Mouse (Mus musculus) E14TG2a.4 (cell line): ENCODE data around the gene Kif1c.
A peak's percentile ranks its signal among the peaks of the same experiment; 100 is the strongest.

Experiments
- H3K27me3 ChIP-seq: 2 replicates; pipeline ENCODE4 v1.6.1; 2014; ENCODE audit warnings: low read length, control low read depth; ENCODE audit not compliant: insufficient read depth
- H3K36me3 ChIP-seq: 2 replicates; pipeline ENCODE4 v1.6.1; 2014; ENCODE audit warnings: low read length, control low read depth; ENCODE audit not compliant: insufficient read depth
- H3K4me1 ChIP-seq: replicated peaks from 2 replicates; pipeline ENCODE4 v1.6.1; 2014; ENCODE audit warnings: low read depth, low read length, control low read depth
- H3K4me3 ChIP-seq: replicated peaks from 2 replicates; pipeline ENCODE4 v1.5.1; 2014; ENCODE audit warnings: mild to moderate bottlenecking, low read length
- H3K9me3 ChIP-seq: 2 replicates; pipeline ENCODE4 v1.6.1; 2014; ENCODE audit warnings: low read length, control low read depth
- CTCF ChIP-seq: conservative IDR thresholded peaks from 2 replicates; pipeline ENCODE4 v1.5.1; 2014; ENCODE audit warnings: low read length
- NANOG ChIP-seq: IDR thresholded peaks from 2 replicates; pipeline ENCODE4 v1.6.1; 2014; ENCODE audit warnings: borderline replicate concordance, low read length, mixed read lengths
- POU5F1 ChIP-seq: IDR thresholded peaks from 2 replicates; pipeline ENCODE4 v1.6.1; 2014; ENCODE audit warnings: low read length, borderline replicate concordance

Kif1c gene

GRCm38 (mm10) chr11:70699722-70700556 is at the start of gene Kif1c, which contains the start of gene Inca1:
Gene Kif1c (plus strand): TSS chr11:70700548.
Gene Inca1 (minus strand): TSS chr11:70700155.
- H3K27me3 ChIP-seq = no peaks in the 10 kb centered on the region
- H3K36me3 ChIP-seq = peaks cover 27% of the 10 kb centered on the region
- TF ChIP-seq CTCF (no peak), POU5F1 (no peak), NANOG (no peak)
- no peaks in the 10 kb centered on the region for H3K9me3 ChIP-seq
- H3K4me1 ChIP-seq = peaks cover 40% of the 10 kb centered on the region
- peak within 1 kb of the TSS; percentile 92 for H3K4me3 ChIP-seq

- TF ChIP-seq CTCF (no peak), NANOG (no peak), POU5F1 (no peak)
- Histone ChIP-seq H3K4me1 (peaks cover 58% of the 10 kb centered on the region), H3K36me3 (peaks cover 57% of the 10 kb centered on the region)
Measured at GRCm38 (mm10) chr11:70651391-70651790, 49.0 kb upstream of the Kif1c start.

GRCm38 (mm10) chr11:70652029-70652883 is 48.1 kb upstream of the Kif1c start:
- peaks cover 66% of the 10 kb centered on the region for H3K4me1 ChIP-seq
- H3K9me3 ChIP-seq = peaks cover 50% of the 10 kb centered on the region
- no peaks in the 10 kb centered on the region; the same call in 1 of the 2 replicates for H3K27me3 ChIP-seq
- H3K36me3 ChIP-seq = peaks cover 57% of the 10 kb centered on the region
- H3K4me3 ChIP-seq = peak overlapping the region; percentile 99
- TF ChIP-seq POU5F1 (no peak), NANOG (no peak), CTCF (no peak)

More at GRCm38 (mm10) chr11:70651391-70651790, 49.0 kb upstream of the Kif1c start:
- peak overlapping the region; percentile 30 for H3K4me3 ChIP-seq
- peaks cover 50% of the 10 kb centered on the region for H3K9me3 ChIP-seq
- H3K27me3 ChIP-seq = no peaks in the 10 kb centered on the region; the same call in 1 of the 2 replicates

GRCm38 (mm10) chr11:70652884-70653344 is 47.4 kb upstream of the Kif1c start:
- Histone ChIP-seq H3K27me3 (peaks cover 3% of the 10 kb centered on the region; the same call in 1 of the 2 replicates), H3K4me3 (peak overlapping the region; percentile 99), H3K9me3 (peaks cover 50% of the 10 kb centered on the region), H3K36me3 (peaks cover 57% of the 10 kb centered on the region), H3K4me1 (peaks cover 70% of the 10 kb centered on the region)
- TF ChIP-seq NANOG (no peak), CTCF (no peak), POU5F1 (no peak)

GRCm38 (mm10) chr11:70653345-70654197 is 46.8 kb upstream of the Kif1c start:
- peaks cover 50% of the 10 kb centered on the region for H3K9me3 ChIP-seq
- peaks cover 70% of the 10 kb centered on the region for H3K4me1 ChIP-seq
- H3K27me3 ChIP-seq = peaks cover 5% of the 10 kb centered on the region; the same call in 1 of the 2 replicates
- TF ChIP-seq CTCF (no peak), POU5F1 (no peak), NANOG (no peak)
- peak overlapping the region; percentile 99 for H3K4me3 ChIP-seq
- H3K36me3 ChIP-seq = peaks cover 52% of the 10 kb centered on the region

GRCm38 (mm10) chr11:70654198-70654922 is 46.0 kb upstream of the Kif1c start, which contains the start of gene Pfn1:
Gene Pfn1 (minus strand): TSS chr11:70654644.
- Histone ChIP-seq H3K27me3 (peaks cover 5% of the 10 kb centered on the region; the same call in 1 of the 2 replicates), H3K4me1 (peaks cover 70% of the 10 kb centered on the region)
- no peak for TF ChIP-seq NANOG

GRCm38 (mm10) chr11:70654923-70655570 is 45.3 kb upstream of the Kif1c start:
- peak overlapping the region; percentile 99 for H3K4me3 ChIP-seq
- no peak for TF ChIP-seq CTCF
- TF ChIP-seq NANOG = no peak
- H3K36me3 ChIP-seq = peaks cover 37% of the 10 kb centered on the region
- H3K27me3 ChIP-seq = peaks cover 5% of the 10 kb centered on the region; the same call in 1 of the 2 replicates
- H3K9me3 ChIP-seq = peaks cover 37% of the 10 kb centered on the region
- peaks cover 70% of the 10 kb centered on the region for H3K4me1 ChIP-seq

More at GRCm38 (mm10) chr11:70654198-70654922, 46.0 kb upstream of the Kif1c start, which contains the start of gene Pfn1:
- Histone ChIP-seq H3K9me3 (peaks cover 44% of the 10 kb centered on the region), H3K4me3 (peak within 1 kb of the TSS; percentile 99), H3K36me3 (peaks cover 44% of the 10 kb centered on the region)
